Mouse (Mus musculus): ENCODE measurements around the gene Dkc1.

DNA sequence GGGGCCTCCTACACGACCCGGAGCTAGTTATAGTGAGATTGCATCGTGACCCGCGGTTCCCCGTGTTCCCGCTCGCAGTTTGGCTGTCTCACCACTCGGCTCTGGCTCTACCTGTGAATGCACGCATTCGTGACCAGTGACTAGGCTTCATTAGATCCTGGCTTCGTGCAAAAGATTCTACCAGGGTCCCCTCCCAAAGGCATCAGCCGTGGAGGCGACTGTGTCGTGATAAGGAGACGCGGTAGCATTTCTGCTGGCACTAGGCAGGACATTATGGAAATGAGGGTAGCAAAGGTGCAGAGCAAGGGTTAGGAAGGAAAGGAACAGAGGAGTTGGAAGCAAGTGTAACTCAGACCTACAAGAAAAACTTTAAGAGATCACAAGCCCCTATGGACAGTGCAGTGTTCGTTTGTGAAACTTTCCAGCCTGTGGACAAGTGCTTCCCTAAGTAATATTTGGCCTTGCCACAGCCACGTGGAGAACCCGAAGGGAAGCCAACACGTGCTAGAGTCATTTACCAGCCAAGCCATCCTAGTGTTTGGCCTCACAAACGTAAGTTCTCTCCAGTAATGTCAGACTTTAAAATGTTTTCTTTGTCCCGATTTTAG, 613 bp downstream of the Dkc1 start:
- TF ChIP-seq FLI1 (IDR thresholded peaks at IDR 0.05; ENCODE audit: low read length) (no peak), GATA1 (IDR thresholded peaks at IDR 0.05; ENCODE audit: borderline replicate concordance, low read length) (no peak)

Measured in megakaryocyte, embryonic 14.5 days (primary cell).